Mouse (Mus musculus): Measurements from ENCODE around the gene Sh3bp2. TPM values are rescaled to one million over a fixed set of nuclear protein-coding genes. Genes with fewer than 3 reads are reported as not detected.
A peak's percentile ranks its signal among the peaks of the same experiment; 100 is the strongest.

The Sh3bp2 gene
- polyA plus RNA-seq (2012; fragmentation: generic; extraction: Trizol), result 10.2 TPM
- long read RNA-seq, experiment 1, partial matches to known transcripts, result 0 of 1 reads
- long read RNA-seq, experiment 1, other reads (novel, unspliced or antisense), result 0 of 1 reads
- long read RNA-seq, experiment 2, transcript Sh3bp2-201 (13 exons, 2,885 nt), result major isoform, 20 of 36 reads
- long read RNA-seq, experiment 2, partial matches to known transcripts, result 6 of 36 reads
- long read RNA-seq, experiment 2, other reads (novel, unspliced or antisense), result 10 of 36 reads

DNA sequence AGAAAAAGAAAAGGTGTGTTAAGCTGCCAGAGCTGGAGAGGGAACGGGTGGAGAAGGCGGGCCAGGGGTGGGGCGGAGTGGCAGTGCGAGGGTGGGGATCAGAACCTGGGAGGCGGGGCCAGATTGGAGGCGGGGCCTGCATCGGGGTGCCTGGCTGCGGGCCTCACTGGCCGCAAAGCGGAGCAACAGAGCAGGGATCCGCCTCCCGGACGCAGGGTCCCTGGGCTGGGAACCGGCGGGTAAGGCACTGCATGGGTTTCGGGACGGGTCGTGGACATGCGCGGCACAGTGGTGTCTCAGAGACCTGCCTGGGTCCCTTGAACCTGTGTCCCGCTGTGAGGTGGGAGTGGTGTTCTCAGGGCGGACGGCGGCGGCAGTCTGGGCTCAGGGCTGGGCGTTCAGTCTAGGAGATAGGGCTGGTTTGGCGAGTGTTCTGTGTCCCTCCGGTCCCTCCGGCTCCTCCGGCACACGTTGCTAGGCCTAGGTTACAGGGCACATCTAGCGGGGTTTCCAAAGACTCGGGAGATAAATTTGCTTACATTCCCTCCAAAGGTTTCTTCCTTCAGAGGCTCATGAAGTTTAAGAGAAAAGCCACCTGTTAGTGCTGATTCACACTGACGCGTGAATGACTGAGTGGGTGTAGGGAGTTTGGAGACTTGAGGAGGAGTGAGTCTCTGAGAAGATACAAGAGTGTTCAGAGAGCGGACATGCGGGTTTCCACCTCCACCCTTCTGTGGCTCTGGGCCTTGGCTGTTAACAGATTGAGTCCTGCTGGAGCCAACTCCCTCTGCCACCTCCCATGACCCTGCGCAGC, at the start of gene Sh3bp2:
TSS of gene Sh3bp2 (plus strand) at position 176 of the 814 bp plus-strand sequence.
- Histone ChIP-seq H3K4me3 (ENCODE audit: insufficient read depth, poor library complexity, severe bottlenecking) (peak within 1 kb of the TSS; percentile 39), H3ac (ENCODE audit: control insufficient read depth, insufficient read length, low read depth) (peak within 1 kb of the TSS; percentile 69), H3K79me2 (ENCODE audit: control insufficient read depth, insufficient read depth) (peaks cover 47% of the 10 kb centered on the region), H3K36me3 (ENCODE audit: control insufficient read depth, insufficient read depth) (peaks cover 4% of the 10 kb centered on the region), H3K27me3 (ENCODE audit: control insufficient read depth, insufficient read depth, insufficient read length) (no peaks in the 10 kb centered on the region), H3K79me3 (ENCODE audit: low read depth) (peaks cover 30% of the 10 kb centered on the region)
- TF ChIP-seq MYOD1 (IDR thresholded peaks at IDR 0.05; ENCODE audit: control insufficient read depth, insufficient read length, low read depth), result peak; percentile 77
- TF ChIP-seq FOSL1 (IDR thresholded peaks at IDR 0.05; ENCODE audit: insufficient read depth, low read length, poor library complexity, severe bottlenecking), result no peak

GRCm38 (mm10) chr5:34480926-34481325, 44.7 kb upstream of the Sh3bp2 start:
- H3K36me3 ChIP-seq (ENCODE audit: control insufficient read depth, insufficient read depth), result peaks cover 46% of the 10 kb centered on the region
- H3K4me3 ChIP-seq (ENCODE audit: insufficient read depth, poor library complexity, severe bottlenecking), result no peak overlapping the region
- no peaks in the 10 kb centered on the region for H3K79me2 ChIP-seq (ENCODE audit: control insufficient read depth, insufficient read depth)
- TF ChIP-seq FOSL1 (IDR thresholded peaks at IDR 0.05; ENCODE audit: insufficient read depth, low read length, poor library complexity, severe bottlenecking) (no peak), CTCF (IDR thresholded peaks at IDR 0.05; ENCODE audit: control insufficient read depth, insufficient read depth, insufficient read length) (no peak)
- no peak overlapping the region for H3ac ChIP-seq (ENCODE audit: control insufficient read depth, insufficient read length, low read depth)
- no peaks in the 10 kb centered on the region for H3K27me3 ChIP-seq (ENCODE audit: control insufficient read depth, insufficient read depth, insufficient read length)
- H3K79me3 ChIP-seq (ENCODE audit: low read depth), result no peaks in the 10 kb centered on the region

- Histone ChIP-seq H3K36me3 (ENCODE audit: control insufficient read depth, insufficient read depth) (peaks cover 18% of the 10 kb centered on the region), H3ac (ENCODE audit: control insufficient read depth, insufficient read length, low read depth) (no peak overlapping the region), H3K79me3 (ENCODE audit: low read depth) (no peaks in the 10 kb centered on the region), H3K4me3 (ENCODE audit: insufficient read depth, poor library complexity, severe bottlenecking) (no peak overlapping the region), H3K27me3 (ENCODE audit: control insufficient read depth, insufficient read depth, insufficient read length) (no peaks in the 10 kb centered on the region), H3K79me2 (ENCODE audit: control insufficient read depth, insufficient read depth) (no peaks in the 10 kb centered on the region)
- TF ChIP-seq CEBPB (IDR thresholded peaks at IDR 0.05; ENCODE audit: low read depth), result no peak
- no peak for TF ChIP-seq MAX (IDR thresholded peaks at IDR 0.05)
- TF ChIP-seq CTCF (IDR thresholded peaks at IDR 0.05; ENCODE audit: control insufficient read depth, insufficient read depth, insufficient read length), result no peak
- no peak for TF ChIP-seq FOSL1 (IDR thresholded peaks at IDR 0.05; ENCODE audit: insufficient read depth, low read length, poor library complexity, severe bottlenecking)
- no peak for TF ChIP-seq MYOG (IDR thresholded peaks at IDR 0.05; ENCODE audit: control insufficient read depth, extremely low read depth, insufficient read length)
- no peak for TF ChIP-seq MYOD1 (IDR thresholded peaks at IDR 0.05; ENCODE audit: control insufficient read depth, insufficient read length, low read depth)
- no peak for TF ChIP-seq USF1 (IDR thresholded peaks at IDR 0.05; ENCODE audit: low read depth)
Measured at GRCm38 (mm10) chr5:34485731-34486130, 39.9 kb upstream of the Sh3bp2 start.

GRCm38 (mm10) chr5:34487320-34488090, 38.1 kb upstream of the Sh3bp2 start:
- no peaks in the 10 kb centered on the region for H3K79me3 ChIP-seq (ENCODE audit: low read depth)
- H3K27me3 ChIP-seq (ENCODE audit: control insufficient read depth, insufficient read depth, insufficient read length), result no peaks in the 10 kb centered on the region
- H3K79me2 ChIP-seq (ENCODE audit: control insufficient read depth, insufficient read depth), result no peaks in the 10 kb centered on the region
- no peak overlapping the region for H3K4me3 ChIP-seq (ENCODE audit: insufficient read depth, poor library complexity, severe bottlenecking)
- no peak for TF ChIP-seq CEBPB (IDR thresholded peaks at IDR 0.05; ENCODE audit: low read depth)
- TF ChIP-seq MYOG (IDR thresholded peaks at IDR 0.05; ENCODE audit: control insufficient read depth, extremely low read depth, insufficient read length), result no peak
- TF ChIP-seq MYOD1 (IDR thresholded peaks at IDR 0.05; ENCODE audit: control insufficient read depth, insufficient read length, low read depth), result no peak
- TF ChIP-seq FOSL1 (IDR thresholded peaks at IDR 0.05; ENCODE audit: insufficient read depth, low read length, poor library complexity, severe bottlenecking), result no peak
- TF ChIP-seq MAX (IDR thresholded peaks at IDR 0.05), result no peak
- TF ChIP-seq USF1 (IDR thresholded peaks at IDR 0.05; ENCODE audit: low read depth), result no peak
- TF ChIP-seq CTCF (IDR thresholded peaks at IDR 0.05; ENCODE audit: control insufficient read depth, insufficient read depth, insufficient read length), result no peak
- H3ac ChIP-seq (ENCODE audit: control insufficient read depth, insufficient read length, low read depth), result no peak overlapping the region
- H3K36me3 ChIP-seq (ENCODE audit: control insufficient read depth, insufficient read depth), result peaks cover 6% of the 10 kb centered on the region

DNA sequence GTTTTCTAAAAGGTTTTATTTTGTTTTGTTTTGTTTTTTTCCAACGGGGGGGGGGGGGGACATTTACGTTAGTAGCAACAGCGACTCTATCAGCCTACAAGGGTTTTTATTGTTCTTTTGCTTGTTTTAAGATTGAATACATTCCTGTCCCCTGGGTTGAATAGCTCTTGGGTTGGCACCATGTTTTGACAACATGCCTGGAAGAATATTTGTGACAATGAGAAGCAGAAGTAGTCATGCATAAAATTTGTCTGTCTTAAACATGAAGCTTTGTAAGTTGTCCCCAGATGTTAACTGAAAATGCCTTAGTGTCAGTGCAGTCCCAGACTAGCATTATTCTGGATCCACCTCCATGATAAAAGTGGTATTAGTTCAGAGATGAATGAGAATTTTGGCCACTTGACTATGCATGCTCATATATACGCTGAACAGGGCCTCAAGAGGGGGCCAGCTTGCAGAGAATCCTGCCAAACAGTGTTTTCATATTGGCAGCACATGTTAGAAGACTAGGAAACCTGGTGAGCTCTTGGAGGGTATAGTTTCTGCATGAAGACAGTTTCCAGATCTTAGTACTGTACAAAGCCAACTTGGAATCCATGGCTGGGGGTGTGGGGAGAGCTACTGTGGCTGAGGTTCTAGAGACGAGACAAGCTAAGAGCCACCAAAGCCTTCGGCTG, 36.8 kb upstream of the Sh3bp2 start:
- no peak for TF ChIP-seq USF1 (IDR thresholded peaks at IDR 0.05; ENCODE audit: low read depth)
- TF ChIP-seq FOSL1 (IDR thresholded peaks at IDR 0.05; ENCODE audit: insufficient read depth, low read length, poor library complexity, severe bottlenecking), result no peak
- TF ChIP-seq CTCF (IDR thresholded peaks at IDR 0.05; ENCODE audit: control insufficient read depth, insufficient read depth, insufficient read length), result no peak
- TF ChIP-seq CEBPB (IDR thresholded peaks at IDR 0.05; ENCODE audit: low read depth), result no peak
- no peak for TF ChIP-seq MAX (IDR thresholded peaks at IDR 0.05)
- no peak for TF ChIP-seq MYOG (IDR thresholded peaks at IDR 0.05; ENCODE audit: control insufficient read depth, extremely low read depth, insufficient read length)
- TF ChIP-seq MYOD1 (IDR thresholded peaks at IDR 0.05; ENCODE audit: control insufficient read depth, insufficient read length, low read depth), result no peak

More for the DNA sequence above, 36.8 kb upstream of the Sh3bp2 start:
- Histone ChIP-seq H3K36me3 (ENCODE audit: control insufficient read depth, insufficient read depth) (peaks cover 6% of the 10 kb centered on the region), H3K4me3 (ENCODE audit: insufficient read depth, poor library complexity, severe bottlenecking) (no peak overlapping the region), H3K79me2 (ENCODE audit: control insufficient read depth, insufficient read depth) (no peaks in the 10 kb centered on the region), H3K79me3 (ENCODE audit: low read depth) (no peaks in the 10 kb centered on the region), H3ac (ENCODE audit: control insufficient read depth, insufficient read length, low read depth) (no peak overlapping the region), H3K27me3 (ENCODE audit: control insufficient read depth, insufficient read depth, insufficient read length) (no peaks in the 10 kb centered on the region)

All from C2C12 (cell line).